Mouse (Mus musculus): ENCODE data around the gene Polr3c. TPM values are rescaled to one million over a fixed set of nuclear protein-coding genes. Genes with fewer than 3 reads are reported as not detected.

Polr3c gene
- polyA plus RNA-seq, 1 experiment = 46.2 TPM

Other genes starting within 250 kb of the Polr3c start
- 0.05 TPM in 1 of 2 replicates, not detected in the other for gene Hfe2, start 202.5 kb downstream of the Polr3c start, polyA plus RNA-seq (2012; rRNA removed)
- 325 and 536 TPM in 2 replicates for gene Txnip, start 169.7 kb downstream of the Polr3c start, polyA plus RNA-seq (2012; rRNA removed)
- not detected in 2 replicates for gene Gm16253, start 150.6 kb downstream of the Polr3c start, polyA plus RNA-seq (2012; rRNA removed)
- 7.5 and 8.0 TPM in 2 replicates for gene Polr3gl, start 133.4 kb downstream of the Polr3c start, polyA plus RNA-seq (2012; rRNA removed)
- 0.30 and 0.45 TPM in 2 replicates for gene Ankrd34a, start 131.0 kb downstream of the Polr3c start, polyA plus RNA-seq (2012; rRNA removed)
- 6.9 and 7.5 TPM in 2 replicates for gene Lix1l, start 126.5 kb downstream of the Polr3c start, polyA plus RNA-seq (2012; rRNA removed)
- gene Rbm8a, start 97.7 kb downstream of the Polr3c start, polyA plus RNA-seq (2012; rRNA removed) = 12.1 and 18.2 TPM in 2 replicates
- 31.4 and 36.6 TPM in 2 replicates for gene Pex11b, start 92.3 kb downstream of the Polr3c start, polyA plus RNA-seq (2012; rRNA removed)
- 0.07 and 0.14 TPM in 2 replicates for gene Gm42957, start 92.2 kb downstream of the Polr3c start, polyA plus RNA-seq (2012; rRNA removed)
- 1.3 and 1.6 TPM in 2 replicates for gene Itga10, start 82.0 kb downstream of the Polr3c start, polyA plus RNA-seq (2012; rRNA removed)
- 0.43 and 0.66 TPM in 2 replicates for gene Ankrd35, start 57.5 kb downstream of the Polr3c start, polyA plus RNA-seq (2012; rRNA removed)
- gene Pias3, start 31.2 kb downstream of the Polr3c start, polyA plus RNA-seq (2012; rRNA removed) = 17.5 and 23.4 TPM in 2 replicates
- gene Nudt17, start 19.1 kb downstream of the Polr3c start, polyA plus RNA-seq (2012; rRNA removed) = 1.8 and 2.8 TPM in 2 replicates
- 21.2 and 30.1 TPM in 2 replicates for gene Rnf115, start within 50 bp of the Polr3c start, polyA plus RNA-seq (2012; rRNA removed)
- 42.7 and 83.0 TPM in 2 replicates for gene Pdzk1, start 101.7 kb upstream of the Polr3c start, polyA plus RNA-seq (2012; rRNA removed)
- 4.2 and 5.2 TPM in 2 replicates for gene Cd160, start 101.7 kb upstream of the Polr3c start, polyA plus RNA-seq (2012; rRNA removed)
- gene Gja5, start 177.1 kb upstream of the Polr3c start, polyA plus RNA-seq (2012; rRNA removed) = 1.8 and 2.1 TPM in 2 replicates
- gene Gpr89, start 177.7 kb upstream of the Polr3c start, polyA plus RNA-seq (2012; rRNA removed) = 28.0 and 54.4 TPM in 2 replicates
- gene Gja8, start 198.4 kb upstream of the Polr3c start, polyA plus RNA-seq (2012; rRNA removed) = not detected in 2 replicates